Mouse (Mus musculus) hindbrain, embryonic 11.5 days (tissue): ENCODE measurements around the gene Kat6b. TPM values are rescaled to one million over a fixed set of nuclear protein-coding genes. Genes with fewer than 3 reads are reported as not detected.

Source experiments
- ATAC-seq: fragments of 200-750 bp; cut with Nextera tagmentation; 2 replicates; pipeline ENCODE4 v1.8.0; 2017; ENCODE audit warnings: mild to moderate bottlenecking, moderate TSS enrichment, moderate library complexity; ENCODE audit not compliant: low FRiP score
- DNase-seq: peaks from one replicate; pipeline ENCODE4 v3.0.0-alpha.2; 2015; ENCODE audit warnings: low spot score
- H3K27ac ChIP-seq: fragments of 300-500 bp; sonication (generic); 2 replicates; pipeline ENCODE4 v1.5.1; 2014; ENCODE audit warnings: mild to moderate bottlenecking, low read depth, low read length
- H3K27me3 ChIP-seq: fragments of 300-500 bp; sonication (generic); 2 replicates; pipeline ENCODE4 v1.6.1; 2014; ENCODE audit warnings: mild to moderate bottlenecking, low read length, moderate library complexity, mixed read lengths; ENCODE audit not compliant: control insufficient read depth, insufficient read depth
- H3K36me3 ChIP-seq: fragments of 300-500 bp; sonication (generic); 2 replicates; pipeline ENCODE4 v1.6.1; 2014; ENCODE audit warnings: mild to moderate bottlenecking, low read length, moderate library complexity, mixed read lengths; ENCODE audit not compliant: control insufficient read depth, insufficient read depth
- H3K4me1 ChIP-seq: fragments of 300-500 bp; sonication (generic); replicated peaks from 2 replicates; pipeline ENCODE4 v1.6.1; 2014; ENCODE audit warnings: low read length, mixed read lengths; ENCODE audit not compliant: control insufficient read depth, insufficient read depth
- H3K4me2 ChIP-seq: fragments of 300-500 bp; sonication (generic); replicated peaks from 2 replicates; pipeline ENCODE4 v1.6.1; 2014; ENCODE audit warnings: mild to moderate bottlenecking, low read depth, low read length
- H3K4me3 ChIP-seq: fragments of 300-500 bp; sonication (generic); 2 replicates; pipeline ENCODE4 v1.5.1; 2014; ENCODE audit warnings: low read depth, low read length
- H3K9ac ChIP-seq: fragments of 300-500 bp; sonication (generic); 2 replicates; pipeline ENCODE4 v1.6.1; 2014; ENCODE audit warnings: low read depth, low read length
- H3K9me3 ChIP-seq: fragments of 300-500 bp; sonication (generic); 2 replicates; pipeline ENCODE4 v1.6.1; 2016; ENCODE audit warnings: low read length; ENCODE audit not compliant: control insufficient read depth
- WGBS: fragments of 180-500 bp; shearing (Covaris S2); extraction: QIAGEN DNeasy Blood & Tissue Kit; methylation state at CpG from one replicate; pipeline ENCODE4 v1.1.7; 2014; 5-methylcytosine and 5-hydroxymethylcytosine counted together
- polyA plus RNA-seq: library from polyadenylated mRNA; unstranded; fragments of >200 nt; fragmentation: Nextera tagmentation; extraction: Ambion mirVana; gene quantifications from 2 replicates; pipeline ENCODE4 v1.2.1, GENCODE M21; 2014

Gene Kat6b
- polyA plus RNA-seq, 1 experiment from 2014 or later = 24.0 TPM

DNA sequence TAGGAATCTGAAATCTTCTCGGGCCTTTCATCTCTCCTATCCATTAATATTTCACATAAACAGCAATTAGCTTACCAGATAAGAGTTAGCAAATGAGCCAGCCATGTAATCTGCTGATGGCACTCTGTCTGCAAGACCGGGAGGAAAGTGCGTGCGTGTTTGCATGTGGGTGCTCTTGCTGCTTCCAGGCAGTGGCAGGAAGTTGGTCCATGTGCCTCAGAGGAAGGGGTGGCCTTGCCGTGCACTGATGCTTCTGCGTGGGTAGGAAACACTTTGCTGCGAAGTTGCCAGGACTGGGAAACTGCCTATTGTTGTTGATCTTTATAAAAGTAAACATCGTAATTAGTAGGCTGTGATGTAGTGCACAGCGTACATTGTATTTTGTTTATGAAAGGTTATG is 42.0 kb downstream of the Kat6b start:
- ATAC-seq (no peak), DNase-seq (no peak)
- Histone ChIP-seq H3K36me3 (no peaks in the 10 kb centered on the region), H3K4me1 (0 out of 2 replicates have a peak, but pooled peaks cover 2% of the 10 kb centered on the region), H3K9ac (no peak overlapping the region), H3K9me3 (no peaks in the 10 kb centered on the region), H3K4me3 (no peak overlapping the region), H3K27me3 (no peaks in the 10 kb centered on the region), H3K4me2 (no peak overlapping the region), H3K27ac (no peak overlapping the region)
- 67% methylated on average over 9 of the region's 9 CpGs for WGBS

DNA sequence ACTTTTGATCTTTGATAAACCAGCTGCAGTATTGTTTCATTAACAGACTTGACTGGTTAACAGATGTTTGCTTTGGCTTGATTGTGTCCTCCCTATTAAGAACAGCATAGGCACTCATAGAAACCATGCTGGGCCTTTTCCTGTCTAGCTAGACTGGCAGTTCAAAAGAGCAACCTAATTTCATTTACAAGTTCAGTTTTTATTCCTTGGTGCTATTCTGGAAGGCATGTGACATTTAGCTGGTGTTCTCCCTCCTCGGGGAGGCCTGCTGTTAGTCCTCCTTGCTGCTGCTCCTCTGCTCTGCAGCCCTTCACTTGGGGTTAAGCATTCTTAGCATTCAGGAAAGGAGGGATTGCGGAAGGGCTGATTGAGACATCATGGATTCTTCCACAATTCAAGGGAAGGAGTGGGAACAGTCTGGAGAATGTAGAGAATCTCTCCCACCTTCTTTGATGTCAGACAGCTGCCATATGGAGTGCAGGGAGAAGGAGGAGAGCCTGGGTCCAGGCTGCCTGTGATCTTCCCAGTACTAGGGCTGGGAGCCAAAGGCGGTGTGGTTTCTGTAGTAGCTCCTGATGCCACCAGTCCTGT is 42.7 kb downstream of the Kat6b start:
- 55% methylated on average over 3 of the region's 3 CpGs for WGBS
- Histone ChIP-seq H3K27me3 (no peaks in the 10 kb centered on the region), H3K9me3 (no peaks in the 10 kb centered on the region), H3K9ac (no peak overlapping the region), H3K36me3 (no peaks in the 10 kb centered on the region), H3K4me2 (no peak overlapping the region), H3K27ac (no peak overlapping the region), H3K4me1 (0 out of 2 replicates have a peak, but pooled peaks cover 2% of the 10 kb centered on the region), H3K4me3 (no peak overlapping the region)
- no peak for DNase-seq
- no peak for ATAC-seq

DNA sequence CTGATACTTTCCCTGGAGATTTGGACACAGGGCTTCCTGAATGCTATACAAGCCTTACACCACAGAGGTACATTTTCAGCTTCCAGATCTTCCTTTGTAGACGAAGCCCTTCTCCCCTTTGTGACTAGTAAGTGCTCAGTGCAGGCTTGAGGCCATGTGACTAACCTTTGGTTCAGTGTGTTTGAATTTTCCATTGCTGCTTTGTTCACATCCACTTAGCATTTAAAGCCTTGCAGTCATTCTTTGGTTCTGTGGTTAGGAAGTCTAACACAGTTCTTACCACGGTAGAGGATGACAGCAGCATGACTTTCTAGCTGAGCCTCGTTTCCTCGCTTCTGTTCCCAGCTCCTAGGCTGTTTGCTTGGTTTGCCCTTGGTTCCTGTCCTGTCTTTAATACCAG is 44.4 kb downstream of the Kat6b start:
- no peak for DNase-seq
- Histone ChIP-seq H3K9ac (no peak overlapping the region), H3K9me3 (no peaks in the 10 kb centered on the region), H3K4me3 (no peak overlapping the region), H3K36me3 (no peaks in the 10 kb centered on the region), H3K27me3 (no peaks in the 10 kb centered on the region), H3K4me2 (no peak overlapping the region), H3K27ac (no peak overlapping the region), H3K4me1 (0 out of 2 replicates have a peak, but pooled peaks cover 2% of the 10 kb centered on the region)
- ATAC-seq = no peak
- 80% methylated on average over 4 of the region's 4 CpGs for WGBS

DNA sequence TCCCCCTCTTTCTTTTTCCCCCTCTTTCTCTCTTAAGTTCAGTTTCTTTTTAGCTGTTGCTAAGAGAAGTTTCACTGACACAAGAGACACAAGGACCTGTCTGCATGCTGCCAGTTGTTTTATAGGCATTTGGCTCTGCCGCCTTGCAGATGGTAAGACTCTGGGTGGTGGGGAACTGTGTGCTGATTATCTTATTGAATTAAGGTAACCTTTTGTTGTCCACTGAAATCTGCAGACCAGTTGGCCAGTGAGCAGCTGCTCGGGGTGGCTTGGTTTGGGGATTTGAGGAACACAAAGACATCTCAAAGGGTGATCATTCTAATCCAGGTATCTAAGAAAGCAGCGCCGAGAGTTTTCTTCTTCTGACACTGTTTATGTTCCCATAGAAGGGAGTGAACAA is 52.3 kb downstream of the Kat6b start:
- H3K4me3 ChIP-seq = no peak overlapping the region
- H3K4me2 ChIP-seq = no peak overlapping the region
- WGBS = 74% methylated on average over 4 of the region's 4 CpGs
- H3K27me3 ChIP-seq = no peaks in the 10 kb centered on the region
- no peaks in the 10 kb centered on the region for H3K4me1 ChIP-seq
- no peaks in the 10 kb centered on the region for H3K9me3 ChIP-seq
- DNase-seq (no peak), ATAC-seq (no peak)
- no peak overlapping the region for H3K9ac ChIP-seq
- no peaks in the 10 kb centered on the region for H3K36me3 ChIP-seq
- no peak overlapping the region for H3K27ac ChIP-seq

DNA sequence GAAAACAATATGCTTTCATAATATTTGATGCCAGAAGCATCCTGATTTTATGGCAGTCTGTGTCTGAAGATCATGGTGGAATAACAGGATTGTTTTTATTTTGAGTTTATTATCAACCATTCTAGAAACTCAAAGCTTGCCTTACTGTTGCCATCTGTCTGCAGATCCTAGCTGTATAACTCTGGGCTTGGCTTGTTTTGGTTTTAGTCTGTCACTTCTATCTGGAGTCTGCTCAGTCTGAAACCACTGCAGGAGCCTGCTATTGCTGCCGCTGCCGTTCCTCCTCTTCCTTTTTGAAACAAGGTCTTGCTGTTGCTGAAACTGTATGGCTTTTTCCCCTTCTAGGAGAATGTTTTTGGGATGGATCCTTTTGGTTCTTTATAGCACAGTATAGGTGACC is 52.8 kb downstream of the Kat6b start:
- DNase-seq (no peak), ATAC-seq (no peak)
- Histone ChIP-seq H3K27ac (no peak overlapping the region), H3K4me3 (no peak overlapping the region), H3K36me3 (no peaks in the 10 kb centered on the region), H3K9ac (no peak overlapping the region), H3K4me1 (no peaks in the 10 kb centered on the region), H3K4me2 (no peak overlapping the region), H3K9me3 (no peaks in the 10 kb centered on the region), H3K27me3 (no peaks in the 10 kb centered on the region)
- WGBS = 84% methylated on average over 2 of the region's 2 CpGs

DNA sequence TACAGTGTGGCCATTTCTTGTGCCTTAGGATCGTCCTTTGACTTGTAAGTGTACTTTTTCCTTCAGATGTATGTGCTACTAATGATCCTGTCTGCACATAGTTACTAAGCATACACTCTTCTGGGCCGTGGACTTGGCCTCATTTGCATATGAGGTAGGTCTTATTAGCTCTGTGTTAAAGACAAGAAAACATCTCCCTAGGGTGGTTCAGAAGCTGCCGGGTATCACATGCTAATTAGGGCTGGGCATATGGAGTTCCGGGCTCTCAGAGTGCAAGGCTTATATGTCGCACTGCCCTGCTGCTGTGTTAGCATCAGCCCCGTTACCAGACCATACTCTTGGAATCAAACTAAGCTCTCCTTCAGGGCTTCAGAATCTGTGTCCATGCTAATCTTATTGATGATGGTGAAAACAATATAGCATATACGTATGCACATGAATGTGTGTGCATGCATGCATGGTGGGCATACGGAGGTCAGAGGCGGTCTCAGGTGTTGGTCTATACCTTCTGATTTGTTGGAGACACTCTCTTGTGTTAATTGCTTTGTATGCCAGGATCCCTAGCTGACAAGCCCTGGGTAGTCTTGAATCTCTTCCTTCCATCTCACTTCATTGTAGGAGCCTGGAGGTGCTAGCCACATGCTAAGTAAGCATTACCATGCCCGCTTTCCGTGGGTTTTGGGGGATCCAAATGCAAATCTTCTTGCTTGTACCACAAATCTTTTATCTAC is 53.5 kb downstream of the Kat6b start:
- no peak for ATAC-seq
- Histone ChIP-seq H3K4me2 (no peak overlapping the region), H3K4me3 (no peak overlapping the region), H3K9ac (no peak overlapping the region), H3K27ac (peak overlapping the region; percentile 11; the same call in 1 of the 2 replicates), H3K9me3 (no peaks in the 10 kb centered on the region), H3K4me1 (no peaks in the 10 kb centered on the region), H3K36me3 (no peaks in the 10 kb centered on the region), H3K27me3 (no peaks in the 10 kb centered on the region)
- WGBS = 72% methylated on average over 11 of the region's 11 CpGs
- no peak for DNase-seq

DNA sequence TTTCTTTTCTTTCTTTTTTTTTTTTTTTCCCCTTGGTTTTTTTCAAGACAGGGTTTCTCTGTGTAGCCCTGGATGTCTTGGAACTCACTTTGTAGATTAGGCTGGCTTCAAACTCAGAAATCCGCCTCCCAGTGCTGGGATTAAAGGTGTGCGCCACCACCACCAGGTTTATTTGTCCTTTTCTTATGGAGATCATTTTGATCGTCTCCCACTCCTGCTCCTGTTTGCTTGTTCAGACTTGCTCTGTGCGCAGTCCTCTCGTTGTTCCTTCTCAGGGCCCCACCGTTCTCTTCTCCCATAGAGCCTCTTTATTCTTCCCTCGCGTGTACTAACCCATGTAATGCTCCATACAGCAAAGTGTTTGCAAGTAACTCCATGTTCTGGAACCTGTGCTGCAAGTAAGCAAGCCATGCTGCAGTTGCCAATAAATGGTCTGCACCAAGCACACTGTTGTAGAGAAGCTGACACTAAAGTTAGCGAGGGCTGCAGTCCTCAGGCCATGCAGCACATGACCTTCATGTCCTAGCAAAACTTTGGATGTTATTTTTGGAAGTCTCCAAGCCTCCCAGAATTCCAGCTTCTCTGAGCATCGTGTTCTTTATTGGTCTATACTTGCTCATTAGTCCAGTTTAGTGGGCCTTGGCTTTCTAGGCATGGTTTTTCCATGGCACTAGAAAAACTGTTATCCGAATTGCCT is 55.4 kb downstream of the Kat6b start:
- Histone ChIP-seq H3K9ac (no peak overlapping the region), H3K9me3 (no peaks in the 10 kb centered on the region), H3K27me3 (no peaks in the 10 kb centered on the region), H3K4me2 (no peak overlapping the region), H3K4me3 (no peak overlapping the region), H3K36me3 (no peaks in the 10 kb centered on the region), H3K27ac (no peak overlapping the region), H3K4me1 (no peaks in the 10 kb centered on the region)
- ATAC-seq (no peak), DNase-seq (no peak)
- WGBS = 80% methylated on average over 11 of the region's 11 CpGs

- Histone ChIP-seq H3K27ac (no peak overlapping the region), H3K36me3 (no peaks in the 10 kb centered on the region), H3K4me1 (no peaks in the 10 kb centered on the region), H3K9ac (no peak overlapping the region), H3K4me3 (no peak overlapping the region), H3K9me3 (no peaks in the 10 kb centered on the region), H3K4me2 (no peak overlapping the region), H3K27me3 (no peaks in the 10 kb centered on the region)
- ATAC-seq = no peak
- DNase-seq = no peak
- 97% methylated on average over 3 of the region's 3 CpGs for WGBS
Observed at GRCm38 (mm10) chr14:21537838-21538237, 56.6 kb downstream of the Kat6b start.
